Mouse (Mus musculus): ENCODE measurements around the gene 1700008O03Rik. TPM values are rescaled to one million over a fixed set of nuclear protein-coding genes. Genes with fewer than 3 reads are reported as not detected.

Gene 1700008O03Rik
- total RNA-seq, 1 experiment from 2014 or later, result not detected

DNA sequence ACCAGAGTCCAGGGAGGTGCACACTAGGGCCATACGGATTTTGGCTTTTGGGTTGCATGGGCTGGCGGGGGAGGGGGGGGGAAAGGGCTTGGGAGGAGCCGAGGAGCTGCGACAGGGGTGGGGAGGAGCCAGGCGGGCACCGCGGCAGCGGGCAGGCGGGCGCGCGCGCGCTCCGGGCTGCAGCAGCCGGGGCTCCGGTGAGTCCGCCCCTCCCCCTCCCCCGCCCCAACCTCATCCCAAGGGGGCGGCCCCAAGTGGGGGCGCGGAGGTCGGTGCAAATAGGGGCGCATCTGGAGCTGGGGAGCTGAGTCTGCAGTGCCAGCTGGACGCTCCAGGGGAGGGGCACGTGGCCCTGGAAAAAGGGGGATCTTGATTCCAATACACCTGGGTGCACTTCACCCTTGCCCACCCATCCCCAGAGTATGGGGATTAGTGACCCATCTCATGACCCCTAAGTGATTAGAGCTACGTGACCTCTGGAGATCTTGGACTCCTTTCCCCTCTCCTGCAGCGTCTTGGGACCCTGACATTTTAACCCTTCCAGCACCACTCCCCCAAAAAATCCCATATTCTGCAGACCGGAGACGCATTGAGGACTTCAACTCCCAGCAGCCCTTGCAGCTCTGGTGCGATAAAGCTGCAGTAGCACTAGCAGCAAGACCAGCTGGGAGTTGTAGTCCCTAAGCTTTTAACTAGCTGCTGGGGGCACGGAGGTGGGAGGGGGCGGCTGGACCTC, 1.5 kb downstream of the 1700008O03Rik start, which contains the start of gene Syt3:
Gene Syt3, plus strand, starts transcription at position 123 of the 736 bp plus-strand sequence.
- ATAC-seq (replicated peaks; ENCODE audit: insufficient number of reproducible peaks, low FRiP score, low TSS enrichment, poor library complexity, severe bottlenecking), result peak; percentile 69

DNA sequence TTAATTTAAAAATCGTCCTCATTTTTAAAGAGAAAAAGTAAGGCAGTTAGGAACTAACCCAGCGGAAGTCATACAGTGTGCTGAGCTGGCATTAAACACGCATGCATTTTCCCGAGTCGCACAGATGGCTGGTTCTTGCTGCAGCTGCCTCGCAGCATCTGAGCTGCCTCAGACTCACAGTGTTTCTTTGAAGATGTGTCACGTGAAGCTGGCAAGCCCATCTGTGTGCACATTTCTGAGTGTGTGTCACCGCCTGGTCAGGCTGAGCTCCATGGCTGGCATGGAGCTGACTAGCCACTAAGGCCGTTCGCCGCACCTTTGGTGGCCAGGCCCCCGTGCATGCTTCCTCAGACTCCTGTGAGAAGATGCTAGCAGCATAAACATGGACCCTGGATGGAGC, 3.1 kb downstream of the 1700008O03Rik start:
- no peak for ATAC-seq (replicated peaks; ENCODE audit: insufficient number of reproducible peaks, low FRiP score, low TSS enrichment, poor library complexity, severe bottlenecking)

DNA sequence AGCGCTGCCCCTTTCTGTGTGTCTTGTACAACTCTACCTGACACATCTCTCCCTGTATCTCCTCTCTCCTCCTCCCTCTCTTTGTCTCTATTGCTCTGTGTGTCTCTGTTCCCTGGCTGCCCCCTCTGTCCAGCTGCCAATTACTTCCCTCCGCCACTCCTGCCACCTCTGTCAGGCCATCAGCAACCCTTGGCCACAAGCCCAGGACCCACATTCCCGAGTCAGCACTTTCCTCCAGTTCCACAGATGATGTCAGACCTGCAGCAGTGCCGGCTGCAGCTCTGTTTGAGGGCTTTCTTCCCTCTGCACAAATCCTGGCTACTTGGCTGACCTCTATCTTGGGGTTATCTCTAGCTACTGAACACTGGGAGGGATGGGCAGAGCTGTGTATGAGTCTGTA, 7.3 kb downstream of the 1700008O03Rik start:
- no peak for ATAC-seq (replicated peaks; ENCODE audit: insufficient number of reproducible peaks, low FRiP score, low TSS enrichment, poor library complexity, severe bottlenecking)

DNA sequence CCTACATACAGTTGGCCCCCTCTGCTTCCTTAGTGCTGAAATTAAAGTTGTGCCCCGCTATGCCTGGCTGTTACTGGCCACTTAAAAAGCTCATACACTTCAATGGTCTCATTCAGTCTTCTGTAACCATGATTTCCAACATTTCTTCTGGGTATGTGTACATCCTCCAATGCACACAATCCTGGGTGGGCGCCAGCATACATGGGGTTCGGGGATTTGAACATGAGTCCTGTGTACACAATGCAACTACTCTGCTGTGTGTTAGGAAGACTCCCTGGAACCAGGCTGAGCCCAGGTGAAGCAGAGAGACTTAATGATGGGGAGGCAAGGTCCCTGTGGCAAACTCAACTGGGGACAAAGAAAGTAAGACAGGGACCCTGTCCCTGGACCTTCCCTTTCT, 9.8 kb downstream of the 1700008O03Rik start:
- ATAC-seq (replicated peaks; ENCODE audit: insufficient number of reproducible peaks, low FRiP score, low TSS enrichment, poor library complexity, severe bottlenecking), result no peak

DNA sequence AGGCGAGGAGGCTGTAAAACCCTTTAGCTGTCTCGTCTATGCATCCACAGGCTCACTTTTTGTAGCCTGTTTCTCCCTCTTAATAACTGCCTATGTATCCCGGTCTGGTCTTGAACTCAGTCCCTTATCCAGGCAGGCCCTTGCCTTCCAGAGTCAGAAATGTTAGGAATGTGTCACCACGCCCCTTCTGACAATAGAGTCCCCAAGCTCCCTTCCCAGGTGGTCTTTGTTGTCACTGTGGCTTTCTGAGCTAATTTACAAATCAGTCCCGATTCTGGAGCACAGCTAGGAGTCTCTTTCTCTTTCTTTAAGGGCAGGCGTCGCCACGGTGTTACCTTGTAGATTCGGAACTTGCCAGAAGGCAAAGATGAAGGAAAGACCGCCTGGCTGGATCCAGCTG, 10.4 kb downstream of the 1700008O03Rik start:
- ATAC-seq (replicated peaks; ENCODE audit: insufficient number of reproducible peaks, low FRiP score, low TSS enrichment, poor library complexity, severe bottlenecking), result no peak

DNA sequence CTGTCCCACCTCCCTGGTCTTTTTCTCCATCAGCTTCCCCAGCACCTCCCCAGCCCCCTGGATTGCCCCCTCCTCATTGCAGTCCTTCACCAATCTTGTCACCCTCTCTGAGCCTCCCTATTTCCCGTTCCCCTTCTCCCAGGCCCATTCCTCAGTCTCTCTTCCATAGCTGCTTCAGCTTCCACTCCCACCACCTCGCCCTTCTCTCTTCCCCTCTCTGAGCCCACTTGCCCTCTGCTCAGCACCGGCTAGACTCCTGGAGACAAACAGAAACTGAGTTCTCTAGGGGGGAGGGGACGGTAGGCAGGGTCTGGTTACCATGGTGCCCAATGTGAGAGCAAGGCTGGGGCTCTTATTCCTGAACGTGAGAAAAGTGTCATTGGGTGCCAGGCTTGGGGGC, 10.9 kb downstream of the 1700008O03Rik start:
- no peak for ATAC-seq (replicated peaks; ENCODE audit: insufficient number of reproducible peaks, low FRiP score, low TSS enrichment, poor library complexity, severe bottlenecking)

DNA sequence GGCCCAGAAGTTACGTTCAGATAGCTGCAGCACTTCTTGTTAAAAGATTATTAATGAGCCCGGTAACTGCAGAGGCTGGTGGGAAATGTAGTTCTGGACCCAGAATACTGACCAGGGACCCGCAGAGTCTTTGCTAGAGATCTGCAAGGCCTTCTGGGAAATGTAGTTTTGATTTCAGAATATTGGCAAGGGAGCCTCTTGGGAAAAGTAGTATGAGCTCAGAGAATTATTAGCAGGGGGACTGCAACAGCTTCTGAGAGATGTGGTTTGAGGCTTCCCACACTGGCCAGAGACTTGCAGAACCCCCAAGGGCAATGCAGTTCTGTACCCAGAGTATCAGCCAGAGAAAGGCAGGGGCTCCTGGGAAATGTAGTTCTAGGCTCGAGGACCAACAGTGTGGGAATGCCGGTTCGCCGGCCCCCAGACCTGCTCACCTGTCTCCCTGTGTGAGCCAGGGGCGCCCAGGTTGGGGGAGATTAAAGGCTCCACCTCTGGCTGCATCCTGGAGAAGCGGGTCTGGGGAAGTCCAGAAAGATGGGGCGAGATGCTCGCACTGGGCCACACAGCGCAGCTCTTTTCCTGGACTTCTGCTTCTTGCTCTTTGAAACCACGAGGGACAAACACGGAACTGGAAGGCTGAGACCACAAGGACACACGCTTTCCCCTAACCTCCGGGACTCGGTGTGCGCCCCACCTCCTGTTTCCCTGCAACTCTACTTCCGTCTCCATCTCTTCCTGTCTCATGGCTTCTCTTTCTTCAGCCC, 11.5 kb downstream of the 1700008O03Rik start:
- ATAC-seq (replicated peaks; ENCODE audit: insufficient number of reproducible peaks, low FRiP score, low TSS enrichment, poor library complexity, severe bottlenecking), result peak; percentile 95

DNA sequence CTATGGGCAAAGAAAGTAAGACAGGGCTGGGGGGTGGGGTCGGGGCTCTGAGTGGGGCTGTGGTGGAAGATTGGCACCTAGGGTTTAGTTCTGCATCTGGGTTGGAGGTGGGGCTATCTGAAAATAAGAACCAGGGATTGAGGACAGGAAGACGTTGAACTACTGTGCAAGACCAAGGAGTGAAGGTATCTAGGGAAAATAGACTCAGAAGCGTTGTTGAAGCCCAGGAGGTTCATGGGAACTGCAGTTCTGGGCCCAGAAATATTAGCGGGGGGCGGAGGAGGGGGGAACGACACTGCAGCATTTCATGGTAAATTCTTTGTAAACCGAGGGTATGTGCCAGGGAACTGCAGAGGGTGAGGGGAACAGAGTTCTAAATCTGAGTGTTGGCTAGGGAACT, 12.2 kb downstream of the 1700008O03Rik start:
- ATAC-seq (replicated peaks; ENCODE audit: insufficient number of reproducible peaks, low FRiP score, low TSS enrichment, poor library complexity, severe bottlenecking), result no peak

DNA sequence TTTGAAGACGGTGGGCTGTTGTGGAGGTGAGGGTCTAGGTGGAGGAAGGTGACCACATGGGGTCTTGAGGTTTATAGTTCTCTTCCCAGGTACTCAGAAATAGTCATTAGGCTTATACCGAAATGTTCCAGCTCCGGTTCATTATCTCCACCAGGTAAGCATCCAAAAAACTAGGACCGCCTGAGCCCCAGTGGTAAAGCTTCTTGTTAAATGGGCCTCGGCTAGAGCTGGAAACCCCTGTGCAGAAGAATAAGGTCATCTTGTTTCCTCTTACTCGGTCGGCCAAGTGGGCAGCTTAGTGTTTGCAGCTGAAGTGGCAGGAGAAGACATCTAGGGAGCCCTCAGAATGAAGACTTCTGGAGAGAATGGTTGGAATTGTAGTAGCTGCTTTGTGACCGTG, 12.9 kb downstream of the 1700008O03Rik start:
- no peak for ATAC-seq (replicated peaks; ENCODE audit: insufficient number of reproducible peaks, low FRiP score, low TSS enrichment, poor library complexity, severe bottlenecking)

DNA sequence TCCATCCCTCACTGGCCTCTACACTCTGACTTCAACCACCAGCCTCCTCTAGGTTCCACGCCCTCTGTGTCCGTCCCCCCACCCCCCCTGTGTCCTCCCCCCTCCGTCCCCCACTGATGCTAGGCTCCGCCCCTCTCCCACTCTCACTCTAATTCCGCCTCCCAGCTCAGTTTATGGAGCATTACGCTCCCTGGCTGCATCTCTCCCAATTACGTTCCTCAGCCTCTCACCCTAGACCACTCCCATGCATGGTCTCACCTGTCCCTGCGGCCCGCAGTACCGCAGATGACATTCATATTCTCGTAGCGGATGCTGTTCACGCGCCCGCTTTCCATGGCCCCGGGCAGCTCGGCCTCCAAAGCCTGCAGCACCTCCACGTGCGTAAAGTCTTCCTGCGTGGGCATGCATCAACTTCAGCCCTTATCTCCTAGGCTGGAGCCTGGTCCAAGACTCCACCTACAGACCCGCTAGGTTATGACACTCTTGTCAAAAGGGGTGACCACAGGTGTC, 24.8 kb downstream of the 1700008O03Rik start:
- no peak for ATAC-seq (replicated peaks; ENCODE audit: insufficient number of reproducible peaks, low FRiP score, low TSS enrichment, poor library complexity, severe bottlenecking)

DNA sequence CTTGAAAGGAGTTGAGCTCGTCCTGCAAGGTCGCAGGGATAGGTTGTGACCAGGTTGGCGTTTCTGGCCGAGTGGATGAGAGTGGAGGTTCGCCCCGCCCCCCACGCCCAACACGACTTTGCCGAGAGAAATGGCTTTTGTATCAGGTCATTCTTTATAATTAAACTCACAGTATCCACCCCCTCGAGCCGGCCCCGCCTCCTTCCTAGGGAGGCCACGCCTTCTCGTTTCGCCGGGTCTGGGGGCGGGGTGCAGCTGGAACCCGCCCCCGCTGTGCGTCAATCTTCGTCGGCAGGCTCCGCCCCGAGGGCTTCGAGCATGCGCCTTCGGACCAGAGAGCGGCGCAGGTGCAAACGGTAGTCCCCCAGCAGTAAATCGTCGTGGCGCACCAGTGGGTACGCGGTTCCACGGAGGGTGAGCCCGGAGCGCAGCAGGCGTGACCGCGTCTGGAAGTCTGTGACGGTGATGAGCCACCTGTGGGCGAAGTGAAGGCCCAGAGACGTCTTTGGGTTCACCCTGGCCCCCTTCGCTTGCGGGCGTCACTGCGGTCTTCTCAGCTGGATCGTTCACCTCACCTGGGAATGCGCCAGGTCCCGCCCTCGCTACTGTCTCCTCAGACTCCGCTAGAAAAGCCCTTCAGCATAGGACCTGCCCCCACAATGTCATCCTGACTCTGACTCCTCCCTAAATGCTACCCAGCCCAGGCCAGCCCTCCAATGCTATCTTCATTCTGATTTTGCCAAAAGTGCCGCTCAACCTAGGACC, 25.5 kb downstream of the 1700008O03Rik start:
- peak; percentile 70 for ATAC-seq (replicated peaks; ENCODE audit: insufficient number of reproducible peaks, low FRiP score, low TSS enrichment, poor library complexity, severe bottlenecking)

DNA sequence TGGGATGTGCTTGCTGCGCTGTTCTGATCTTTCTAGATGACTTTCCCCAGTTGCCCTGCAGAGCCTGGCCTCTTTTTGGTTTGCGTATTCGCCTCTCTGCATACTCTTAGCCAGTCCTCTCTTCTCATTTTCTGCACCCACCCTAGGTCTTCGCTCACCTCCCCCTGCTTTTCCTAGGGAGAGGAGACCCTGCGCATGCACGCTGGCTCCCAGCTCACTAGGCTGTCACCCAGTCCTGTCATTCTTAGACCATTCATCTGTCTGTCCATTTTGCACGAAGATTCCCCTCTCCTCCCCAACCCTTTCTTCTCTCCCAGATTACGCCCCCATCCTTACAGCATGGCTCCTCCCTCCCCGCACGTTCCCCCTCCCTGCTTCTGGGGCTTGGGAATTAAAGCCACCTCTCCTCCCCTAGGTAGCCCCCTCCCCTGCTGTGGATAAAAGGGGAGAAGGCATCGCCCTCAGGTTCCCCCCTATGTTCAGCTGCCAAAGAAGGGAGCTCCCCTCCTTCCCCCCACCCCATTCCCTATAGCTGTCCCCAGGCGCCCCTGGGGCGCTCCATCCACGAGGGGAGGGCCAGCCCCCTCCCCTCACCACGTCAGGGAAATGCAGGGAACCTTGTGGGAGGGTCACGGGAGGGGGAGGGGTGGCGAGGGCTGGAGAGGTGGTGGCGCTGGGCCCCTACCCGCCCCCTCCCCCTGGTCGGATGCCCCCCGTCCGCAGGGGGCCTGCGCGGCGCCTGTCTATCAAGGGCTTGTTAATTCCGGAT, 26.6 kb downstream of the 1700008O03Rik start:
- ATAC-seq (replicated peaks; ENCODE audit: insufficient number of reproducible peaks, low FRiP score, low TSS enrichment, poor library complexity, severe bottlenecking), result no peak

DNA sequence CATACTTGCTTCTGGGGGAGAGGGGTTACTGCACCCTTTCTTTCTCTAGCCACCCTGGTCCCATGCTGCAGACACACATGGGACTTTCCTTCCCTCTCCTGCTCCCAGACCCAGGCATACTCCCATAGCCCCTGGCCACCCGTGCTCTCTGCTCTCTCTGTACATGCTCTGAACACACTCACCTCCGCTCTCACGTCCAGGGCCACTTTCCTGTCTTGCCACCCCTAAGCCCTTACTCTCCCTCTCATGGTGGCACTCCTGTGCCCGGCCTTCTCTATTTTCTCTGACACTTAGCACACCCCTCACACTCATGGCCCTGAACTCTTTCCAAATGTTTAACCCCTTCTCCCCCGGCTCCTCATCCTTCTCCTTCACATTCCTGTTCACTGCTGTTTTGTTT, 27.6 kb downstream of the 1700008O03Rik start:
- ATAC-seq (replicated peaks; ENCODE audit: insufficient number of reproducible peaks, low FRiP score, low TSS enrichment, poor library complexity, severe bottlenecking), result no peak

DNA sequence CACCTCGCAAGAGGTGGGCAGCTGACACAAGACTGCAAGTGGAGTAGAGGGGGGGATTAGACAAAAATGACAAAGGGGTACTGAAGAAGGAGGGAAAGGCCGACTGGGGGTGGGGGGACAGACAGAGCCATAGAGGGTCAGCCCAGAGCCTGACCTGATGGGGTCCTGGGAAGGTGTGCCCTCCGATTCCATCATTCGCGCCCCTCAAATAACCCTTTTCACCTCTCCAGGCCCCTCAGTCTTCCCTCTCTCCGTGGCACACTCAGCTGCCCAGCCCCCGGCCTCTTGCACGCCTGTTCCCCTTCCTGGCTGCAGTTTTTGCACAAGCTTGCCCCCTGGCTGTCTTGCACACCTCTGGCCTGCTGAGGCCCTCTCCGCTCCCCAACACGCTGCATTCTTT, 28.1 kb downstream of the 1700008O03Rik start:
- ATAC-seq (replicated peaks; ENCODE audit: insufficient number of reproducible peaks, low FRiP score, low TSS enrichment, poor library complexity, severe bottlenecking), result no peak

DNA sequence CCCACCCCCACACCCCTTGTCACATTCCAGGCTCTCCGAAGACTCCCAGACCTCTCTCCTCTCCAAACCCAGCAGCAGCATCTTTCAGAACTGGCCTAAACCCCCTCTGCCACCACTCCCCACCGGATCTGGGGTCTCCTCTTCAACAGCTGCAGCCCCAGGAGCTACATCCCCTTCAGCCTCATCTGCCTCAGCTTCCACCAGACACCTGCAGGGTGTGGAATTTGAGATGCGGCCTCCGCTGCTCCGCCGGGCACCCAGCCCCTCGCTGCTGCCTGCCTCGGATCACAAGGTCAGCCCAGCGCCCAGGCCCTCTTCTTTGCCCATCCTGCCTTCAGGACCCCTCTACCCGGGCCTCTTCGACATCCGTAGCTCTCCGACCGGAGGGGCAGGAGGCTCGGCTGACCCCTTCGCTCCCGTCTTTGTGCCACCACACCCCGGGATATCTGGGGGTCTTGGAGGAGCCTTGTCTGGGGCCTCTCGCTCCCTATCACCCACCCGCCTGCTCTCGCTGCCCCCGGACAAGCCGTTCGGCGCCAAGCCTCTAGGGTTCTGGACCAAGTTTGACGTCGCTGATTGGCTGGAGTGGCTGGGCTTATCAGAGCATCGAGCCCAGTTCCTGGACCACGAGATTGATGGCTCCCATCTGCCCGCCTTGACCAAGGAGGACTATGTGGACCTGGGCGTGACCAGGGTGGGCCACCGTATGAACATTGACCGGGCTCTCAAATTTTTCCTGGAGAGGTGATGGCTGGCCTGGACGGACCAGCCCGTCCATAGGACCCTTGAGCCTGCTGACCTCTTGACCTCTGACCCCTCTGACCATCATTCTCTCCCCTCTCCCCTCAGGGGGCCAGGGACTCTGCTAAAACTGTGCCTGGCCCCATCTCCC, 28.8 kb downstream of the 1700008O03Rik start:
- ATAC-seq (replicated peaks; ENCODE audit: insufficient number of reproducible peaks, low FRiP score, low TSS enrichment, poor library complexity, severe bottlenecking), result no peak

DNA sequence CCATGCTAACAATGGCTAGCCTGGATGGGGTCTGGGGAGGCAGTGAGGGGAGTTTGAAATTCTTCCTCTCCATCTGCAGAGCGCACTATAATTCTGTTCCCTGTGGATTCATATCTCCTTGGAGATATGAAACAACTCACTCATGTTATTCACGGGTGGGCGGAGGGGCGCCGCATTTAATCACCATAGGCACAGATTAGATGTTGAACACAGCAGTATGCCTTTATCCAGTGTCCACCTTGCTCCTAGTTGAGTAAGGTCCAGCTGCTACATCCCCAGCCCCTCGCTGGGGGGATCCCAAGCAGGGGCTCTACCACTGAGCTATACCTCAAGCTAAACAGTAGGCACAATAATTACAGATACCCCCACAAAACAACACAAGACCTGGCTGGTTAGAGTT, 30.2 kb downstream of the 1700008O03Rik start:
- no peak for ATAC-seq (replicated peaks; ENCODE audit: insufficient number of reproducible peaks, low FRiP score, low TSS enrichment, poor library complexity, severe bottlenecking)

DNA sequence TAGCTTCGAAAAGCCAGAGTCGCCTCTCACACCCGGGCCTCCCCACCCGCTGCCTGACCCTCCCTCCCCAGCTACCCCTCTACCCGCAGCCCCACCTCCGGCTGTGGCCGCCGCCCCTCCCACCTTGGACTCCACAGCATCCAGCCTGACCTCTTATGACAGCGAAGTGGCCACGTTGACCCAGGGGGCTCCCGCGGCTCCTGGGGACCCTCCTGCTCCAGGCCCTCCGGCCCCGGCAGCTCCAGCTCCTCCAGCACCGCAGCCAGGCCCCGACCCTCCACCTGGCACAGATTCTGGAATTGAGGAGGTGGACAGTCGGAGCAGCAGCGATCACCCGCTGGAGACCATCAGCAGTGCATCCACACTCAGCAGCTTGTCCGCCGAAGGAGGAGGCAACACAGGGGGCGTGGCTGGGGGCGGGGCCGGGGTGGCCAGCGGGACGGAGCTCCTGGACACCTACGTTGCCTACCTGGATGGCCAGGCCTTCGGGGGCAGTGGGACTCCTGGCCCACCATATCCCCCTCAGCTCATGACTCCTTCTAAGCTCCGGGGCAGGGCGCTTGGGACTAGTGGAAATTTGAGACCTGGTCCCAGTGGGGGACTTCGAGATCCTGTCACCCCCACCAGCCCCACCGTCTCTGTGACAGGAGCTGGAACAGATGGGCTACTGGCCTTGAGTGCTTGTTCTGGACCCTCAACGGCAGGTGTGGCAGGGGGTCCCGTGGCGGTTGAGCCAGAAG, 31.8 kb downstream of the 1700008O03Rik start:
- ATAC-seq (replicated peaks; ENCODE audit: insufficient number of reproducible peaks, low FRiP score, low TSS enrichment, poor library complexity, severe bottlenecking), result no peak
